Mouse (Mus musculus): Measurements from ENCODE around the gene Ptp4a2. TPM values are rescaled to one million over a fixed set of nuclear protein-coding genes. Genes with fewer than 3 reads are reported as not detected.

Ptp4a2 gene
- total RNA-seq, 2 experiments from 2014 or later = 132 to 145 TPM

- no peak for DNase-seq (ENCODE audit: extremely low spot score in 1 of 2, low spot score in 1 of 2)
Measured at GRCm38 (mm10) chr4:129795151-129795860, 15.7 kb upstream of the Ptp4a2 start.

GRCm38 (mm10) chr4:129795861-129796260 is 15.2 kb upstream of the Ptp4a2 start:
- DNase-seq (ENCODE audit: extremely low spot score in 1 of 2, low spot score in 1 of 2) = no peak

GRCm38 (mm10) chr4:129797985-129798384 is 13.0 kb upstream of the Ptp4a2 start:
- DNase-seq (ENCODE audit: extremely low spot score in 1 of 2, low spot score in 1 of 2) = no peak

GRCm38 (mm10) chr4:129803368-129803767 is 7.7 kb upstream of the Ptp4a2 start:
- DNase-seq (ENCODE audit: extremely low spot score in 1 of 2, low spot score in 1 of 2) = no peak

- DNase-seq (ENCODE audit: extremely low spot score in 1 of 2, low spot score in 1 of 2) = no peak
Measured at GRCm38 (mm10) chr4:129805059-129805458, 6.0 kb upstream of the Ptp4a2 start.

GRCm38 (mm10) chr4:129811605-129812468 is 818 bp downstream of the Ptp4a2 start:
- DNase-seq (ENCODE audit: extremely low spot score in 1 of 2, low spot score in 1 of 2) = no peak

GRCm38 (mm10) chr4:129817591-129817990 is 6.6 kb downstream of the Ptp4a2 start:
- DNase-seq (ENCODE audit: extremely low spot score in 1 of 2, low spot score in 1 of 2) = no peak

GRCm38 (mm10) chr4:129818506-129819195 is 7.6 kb downstream of the Ptp4a2 start:
- DNase-seq (ENCODE audit: extremely low spot score in 1 of 2, low spot score in 1 of 2) = no peak

- peak; percentile 75 for DNase-seq (ENCODE audit: extremely low spot score in 1 of 2, low spot score in 1 of 2)
Measured at GRCm38 (mm10) chr4:129819712-129820336, 8.8 kb downstream of the Ptp4a2 start.

GRCm38 (mm10) chr4:129820417-129821086 is 9.5 kb downstream of the Ptp4a2 start:
- peak; percentile 37 to 55 for DNase-seq (ENCODE audit: extremely low spot score in 1 of 2, low spot score in 1 of 2)

GRCm38 (mm10) chr4:129821087-129821616 is 10.1 kb downstream of the Ptp4a2 start:
- no peak for DNase-seq (ENCODE audit: extremely low spot score in 1 of 2, low spot score in 1 of 2)

GRCm38 (mm10) chr4:129822324-129822723 is 11.3 kb downstream of the Ptp4a2 start:
- DNase-seq (ENCODE audit: extremely low spot score in 1 of 2, low spot score in 1 of 2) = no peak

- DNase-seq (ENCODE audit: extremely low spot score in 1 of 2, low spot score in 1 of 2) = no peak
Measured at GRCm38 (mm10) chr4:129823216-129823810, 12.3 kb downstream of the Ptp4a2 start.

GRCm38 (mm10) chr4:129827611-129828010 is 16.6 kb downstream of the Ptp4a2 start:
- DNase-seq (ENCODE audit: extremely low spot score in 1 of 2, low spot score in 1 of 2) = no peak

GRCm38 (mm10) chr4:129828081-129828480 is 17.1 kb downstream of the Ptp4a2 start:
- DNase-seq (ENCODE audit: extremely low spot score in 1 of 2, low spot score in 1 of 2) = no peak

GRCm38 (mm10) chr4:129829799-129830198 is 18.8 kb downstream of the Ptp4a2 start:
- no peak for DNase-seq (ENCODE audit: extremely low spot score in 1 of 2, low spot score in 1 of 2)

- no peak for DNase-seq (ENCODE audit: extremely low spot score in 1 of 2, low spot score in 1 of 2)
Measured at GRCm38 (mm10) chr4:129830343-129830944, 19.4 kb downstream of the Ptp4a2 start.

- no peak for DNase-seq (ENCODE audit: extremely low spot score in 1 of 2, low spot score in 1 of 2)
Measured at GRCm38 (mm10) chr4:129834581-129834980, 23.6 kb downstream of the Ptp4a2 start.

GRCm38 (mm10) chr4:129835296-129835695 is 24.3 kb downstream of the Ptp4a2 start:
- DNase-seq (ENCODE audit: extremely low spot score in 1 of 2, low spot score in 1 of 2) = no peak
